Mouse (Mus musculus): ENCODE data around the gene Vcpkmt. TPM values are rescaled to one million over a fixed set of nuclear protein-coding genes. Genes with fewer than 3 reads are reported as not detected.
"Not testable (repeated sequence)": the region's sequence is repeated elsewhere in the genome, so short reads cannot be mapped to it uniquely, and the experiment has no call there.

The Vcpkmt gene
- 20.2 and 25.8 TPM in 2 replicates for polyA plus RNA-seq (2015; fragmentation: Nextera tagmentation; extraction: Ambion mirVana)

GRCm38 (mm10) chr12:69582613-69583269 lies at the start of gene Vcpkmt:
TSS of gene Vcpkmt (minus strand) at chr12:69583028.
- Histone ChIP-seq H3K4me1 (replicated peaks) (peaks cover 24% of the 10 kb centered on the region), H3K9me3 (no peaks in the 10 kb centered on the region), H3K4me3 (replicated peaks) (peak within 1 kb of the TSS; percentile 69), H3K27me3 (no peaks in the 10 kb centered on the region), H3K27ac (peak within 1 kb of the TSS; percentile 79), H3K4me2 (replicated peaks) (peak within 1 kb of the TSS; percentile 65), H3K36me3 (peaks cover 41% of the 10 kb centered on the region), H3K9ac (replicated peaks) (peak within 1 kb of the TSS; percentile 89)
- ATAC-seq = peak; percentile 99
- under 1% methylated on average over 56 of the region's 56 CpGs for WGBS

DNA sequence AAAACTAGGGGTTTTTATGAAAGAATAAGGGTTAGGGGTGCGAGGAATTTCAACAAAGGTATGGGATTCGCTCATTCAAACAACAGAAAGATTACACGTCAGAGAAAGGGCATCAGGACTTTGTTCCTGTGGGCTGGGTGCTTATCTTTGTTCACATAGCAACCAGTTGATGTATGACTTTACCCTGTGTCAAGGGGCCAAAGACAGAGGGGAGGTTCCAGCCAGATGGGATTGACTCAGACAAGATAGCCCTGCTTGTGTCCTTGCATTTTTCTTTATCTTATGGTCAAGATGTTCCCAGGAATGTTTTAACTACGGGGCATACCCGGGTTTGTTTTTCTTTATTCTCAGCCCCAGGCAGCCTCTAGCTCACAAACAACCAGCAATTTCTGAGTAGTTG lies 35.8 kb upstream of the Vcpkmt start:
- H3K4me1 ChIP-seq (replicated peaks); H3K27me3 ChIP-seq; H3K9me3 ChIP-seq; H3K4me3 ChIP-seq (replicated peaks); H3K4me2 ChIP-seq (replicated peaks); ATAC-seq; H3K9ac ChIP-seq (replicated peaks); H3K27ac ChIP-seq: not testable (repeated sequence)
- WGBS = 92% methylated on average over 5 of the region's 5 CpGs
- peaks cover 35% of the 10 kb centered on the region for H3K36me3 ChIP-seq

DNA sequence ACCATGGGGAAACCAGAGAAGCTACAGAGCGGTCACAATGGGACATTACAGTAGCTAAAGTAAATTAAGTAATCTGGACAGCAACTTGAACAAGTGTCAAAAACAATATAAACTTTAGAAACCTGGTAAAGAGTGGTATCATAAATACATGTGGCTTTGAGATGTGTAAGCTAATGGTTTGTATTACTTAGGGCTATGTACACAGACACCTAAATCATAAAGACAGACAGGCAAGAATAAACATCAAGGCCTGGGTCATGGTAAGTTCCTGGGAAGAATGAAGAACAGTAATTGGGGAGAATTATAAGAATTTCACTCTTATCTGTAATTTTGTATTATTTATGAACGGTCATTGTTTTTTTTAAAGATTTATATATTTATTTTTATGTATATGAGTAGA lies 21.5 kb upstream of the Vcpkmt start:
- Histone ChIP-seq H3K27me3 (no peaks in the 10 kb centered on the region), H3K4me3 (replicated peaks) (no peak overlapping the region), H3K9ac (replicated peaks) (no peak overlapping the region), H3K36me3 (peaks cover 35% of the 10 kb centered on the region), H3K9me3 (no peaks in the 10 kb centered on the region), H3K4me2 (replicated peaks) (no peak overlapping the region), H3K27ac (no peak overlapping the region), H3K4me1 (replicated peaks) (no peaks in the 10 kb centered on the region)
- 95% methylated on average over 2 of the region's 2 CpGs for WGBS
- ATAC-seq = no peak

GRCm38 (mm10) chr12:69597446-69597845 lies 14.6 kb upstream of the Vcpkmt start:
- Histone ChIP-seq H3K36me3 (peaks cover 22% of the 10 kb centered on the region), H3K27me3 (no peaks in the 10 kb centered on the region), H3K27ac (no peak overlapping the region), H3K9ac (replicated peaks) (no peak overlapping the region), H3K4me1 (replicated peaks) (no peaks in the 10 kb centered on the region), H3K4me2 (replicated peaks) (no peak overlapping the region), H3K4me3 (replicated peaks) (no peak overlapping the region), H3K9me3 (no peaks in the 10 kb centered on the region)
- 94% methylated on average over 4 of the region's 4 CpGs for WGBS
- no peak for ATAC-seq

DNA sequence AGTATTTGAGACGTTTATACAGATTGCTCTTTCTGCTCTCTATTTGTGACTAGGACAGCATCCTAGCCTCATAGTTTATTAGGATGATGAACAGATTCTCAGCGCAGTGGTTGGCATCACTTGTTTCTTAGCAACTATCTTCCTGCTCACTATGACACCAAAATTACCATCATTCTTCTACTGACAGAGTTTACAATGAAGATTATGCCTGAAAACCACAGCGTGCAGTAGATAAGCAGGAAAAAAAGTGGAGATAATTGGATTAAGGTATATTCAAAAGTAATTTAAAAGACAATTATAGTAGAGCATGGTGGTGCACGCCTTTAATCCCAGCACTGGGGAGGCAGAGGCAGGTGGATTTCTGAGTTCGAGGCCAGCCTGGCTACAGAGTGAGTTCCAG lies 10.3 kb upstream of the Vcpkmt start:
- H3K9me3 ChIP-seq = no peaks in the 10 kb centered on the region
- WGBS = 84% methylated on average over 5 of the region's 5 CpGs
- H3K4me2 ChIP-seq (replicated peaks) = no peak overlapping the region
- no peak overlapping the region for H3K27ac ChIP-seq
- peaks cover 34% of the 10 kb centered on the region for H3K36me3 ChIP-seq
- no peak for ATAC-seq
- no peak overlapping the region for H3K9ac ChIP-seq (replicated peaks)
- H3K4me3 ChIP-seq (replicated peaks) = no peak overlapping the region
- H3K4me1 ChIP-seq (replicated peaks) = no peaks in the 10 kb centered on the region
- H3K27me3 ChIP-seq = no peaks in the 10 kb centered on the region

DNA sequence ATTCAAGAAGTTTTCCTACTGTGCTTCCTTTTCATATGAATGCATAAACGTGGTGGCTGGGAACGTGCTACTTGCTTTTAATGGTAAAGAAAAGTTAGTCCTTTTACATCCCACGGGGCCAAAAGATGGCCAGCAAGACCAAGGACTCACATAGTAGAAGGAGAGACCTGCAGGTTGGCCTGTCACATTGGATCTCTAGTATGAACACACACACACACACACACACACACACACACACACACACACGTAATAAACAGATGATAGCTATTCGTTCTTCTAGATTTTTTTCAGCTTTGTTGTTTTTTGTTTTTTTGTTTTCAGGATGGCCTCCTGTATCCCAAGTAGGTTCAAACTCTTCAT lies 422 bp upstream of the Vcpkmt start:
- Histone ChIP-seq H3K9me3 (no peaks in the 10 kb centered on the region), H3K27me3 (no peaks in the 10 kb centered on the region), H3K27ac (peak overlapping the region; percentile 79), H3K36me3 (peaks cover 36% of the 10 kb centered on the region), H3K4me1 (replicated peaks) (peaks cover 24% of the 10 kb centered on the region), H3K9ac (replicated peaks) (peak overlapping the region; percentile 89), H3K4me2 (replicated peaks) (peak overlapping the region; percentile 65), H3K4me3 (replicated peaks) (peak overlapping the region; percentile 69)
- WGBS = 43% methylated on average over 5 of the region's 5 CpGs
- ATAC-seq = peak; percentile 46; the same call in 1 of the 2 replicates

DNA sequence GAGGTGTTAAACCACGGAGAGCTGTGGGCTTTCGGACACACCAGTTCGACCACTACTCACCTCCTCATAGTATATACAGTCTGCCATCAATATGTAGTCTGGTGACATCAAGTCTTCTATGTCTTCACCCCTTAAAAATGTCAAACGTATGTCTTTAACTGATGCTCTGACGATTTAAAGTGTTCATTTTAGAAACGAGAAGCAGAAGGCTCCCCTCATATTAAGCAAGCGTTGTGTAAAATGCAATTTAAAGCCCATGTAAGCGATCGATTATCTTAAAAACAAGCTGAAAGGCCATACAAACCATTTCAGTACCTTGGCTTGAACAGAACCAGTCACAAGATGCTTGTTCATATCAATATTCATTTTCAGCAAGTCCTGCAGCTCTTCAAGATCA lies 614 bp downstream of the Vcpkmt start:
- 33% methylated on average over 9 of the region's 9 CpGs for WGBS
- Histone ChIP-seq H3K9me3 (no peaks in the 10 kb centered on the region), H3K27me3 (no peaks in the 10 kb centered on the region), H3K4me3 (replicated peaks) (peak overlapping the region; percentile 69), H3K4me2 (replicated peaks) (peak overlapping the region; percentile 65), H3K9ac (replicated peaks) (peak overlapping the region; percentile 89), H3K4me1 (replicated peaks) (peaks cover 24% of the 10 kb centered on the region), H3K36me3 (peaks cover 44% of the 10 kb centered on the region), H3K27ac (peak overlapping the region; percentile 79)
- ATAC-seq = no peak

GRCm38 (mm10) chr12:69579623-69580022 lies 3.2 kb downstream of the Vcpkmt start:
- peaks cover 39% of the 10 kb centered on the region for H3K36me3 ChIP-seq
- H3K9ac ChIP-seq (replicated peaks) = no peak overlapping the region
- no peak overlapping the region for H3K4me3 ChIP-seq (replicated peaks)
- no peak overlapping the region for H3K27ac ChIP-seq
- no peak overlapping the region for H3K4me2 ChIP-seq (replicated peaks)
- H3K27me3 ChIP-seq = no peaks in the 10 kb centered on the region
- 97% methylated on average over 5 of the region's 5 CpGs for WGBS
- peaks cover 24% of the 10 kb centered on the region for H3K4me1 ChIP-seq (replicated peaks)
- no peaks in the 10 kb centered on the region for H3K9me3 ChIP-seq
- no peak for ATAC-seq

GRCm38 (mm10) chr12:69576120-69576627 lies 6.7 kb downstream of the Vcpkmt start:
- Histone ChIP-seq H3K4me3 (replicated peaks) (no peak overlapping the region), H3K4me2 (replicated peaks) (no peak overlapping the region), H3K36me3 (peaks cover 36% of the 10 kb centered on the region), H3K4me1 (replicated peaks) (peaks cover 6% of the 10 kb centered on the region), H3K9ac (replicated peaks) (no peak overlapping the region), H3K27ac (no peak overlapping the region), H3K27me3 (no peaks in the 10 kb centered on the region), H3K9me3 (no peaks in the 10 kb centered on the region)
- ATAC-seq = no peak
- 84% methylated on average over 9 of the region's 9 CpGs for WGBS

DNA sequence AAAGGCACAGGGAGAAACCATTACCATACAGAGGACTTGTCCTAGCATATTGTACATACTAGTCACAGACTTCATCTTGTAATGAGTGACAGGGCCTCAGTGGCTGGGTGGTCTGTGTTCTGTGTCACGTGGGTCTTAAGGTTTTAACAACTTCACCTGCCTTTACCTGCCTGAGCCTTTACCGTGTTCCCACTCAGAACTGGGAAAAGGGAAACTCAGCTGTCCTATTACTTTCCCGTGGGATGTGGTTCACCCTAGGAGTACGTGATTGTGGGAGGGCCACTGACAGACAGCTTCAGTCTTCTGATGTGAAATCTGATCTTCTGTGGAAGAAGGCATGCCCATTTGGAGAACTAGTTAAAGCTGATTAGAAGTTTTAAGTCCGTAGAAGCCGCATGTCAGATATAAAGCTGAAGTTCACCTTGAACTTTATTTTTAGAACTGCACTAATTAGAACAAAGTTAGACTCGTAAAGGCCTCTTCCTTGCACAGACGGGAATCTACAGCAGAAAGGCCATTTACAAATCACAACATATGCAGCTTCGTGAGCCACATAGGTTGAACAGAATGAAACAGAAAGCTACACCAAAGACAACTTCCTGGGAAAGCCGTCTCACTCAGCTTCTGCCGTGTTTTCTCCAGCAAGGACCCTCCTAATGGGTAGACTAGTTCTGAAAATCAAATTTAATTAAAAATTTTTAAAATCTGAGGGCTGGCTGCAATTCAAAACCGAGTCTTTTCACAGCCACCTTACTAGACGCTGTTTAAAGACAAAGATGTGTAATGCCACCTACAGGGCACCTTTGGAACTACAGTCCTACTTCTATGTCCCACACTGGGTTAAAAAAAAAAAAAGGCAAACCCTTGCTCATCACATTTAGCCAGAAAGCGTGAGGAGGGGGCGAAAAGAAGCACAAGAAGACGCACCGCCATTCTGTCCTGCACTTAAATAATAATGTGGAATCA lies 8.6 kb downstream of the Vcpkmt start:
- no peak overlapping the region for H3K9ac ChIP-seq (replicated peaks)
- H3K27ac ChIP-seq = no peak overlapping the region
- no peaks in the 10 kb centered on the region for H3K9me3 ChIP-seq
- no peaks in the 10 kb centered on the region for H3K4me1 ChIP-seq (replicated peaks)
- no peak overlapping the region for H3K4me3 ChIP-seq (replicated peaks)
- H3K36me3 ChIP-seq = peaks cover 29% of the 10 kb centered on the region
- peak; percentile 63 for ATAC-seq
- no peaks in the 10 kb centered on the region for H3K27me3 ChIP-seq
- WGBS = 29% methylated on average over 17 of the region's 17 CpGs
- H3K4me2 ChIP-seq (replicated peaks) = peak overlapping the region; percentile 39

GRCm38 (mm10) chr12:69573271-69573670 lies 9.6 kb downstream of the Vcpkmt start:
- H3K9ac ChIP-seq (replicated peaks) = no peak overlapping the region
- peaks cover 23% of the 10 kb centered on the region for H3K36me3 ChIP-seq
- H3K9me3 ChIP-seq = no peaks in the 10 kb centered on the region
- no peak for ATAC-seq
- H3K27ac ChIP-seq = no peak overlapping the region
- H3K4me1 ChIP-seq (replicated peaks) = no peaks in the 10 kb centered on the region
- WGBS = 91% methylated on average over 8 of the region's 8 CpGs
- H3K4me3 ChIP-seq (replicated peaks) = no peak overlapping the region
- no peaks in the 10 kb centered on the region for H3K27me3 ChIP-seq
- no peak overlapping the region for H3K4me2 ChIP-seq (replicated peaks)

- WGBS = 93% methylated on average over 3 of the region's 3 CpGs
- H3K4me1 ChIP-seq (replicated peaks) = no peaks in the 10 kb centered on the region
- H3K9ac ChIP-seq (replicated peaks) = no peak overlapping the region
- H3K27ac ChIP-seq = no peak overlapping the region
- no peak for ATAC-seq
- no peaks in the 10 kb centered on the region for H3K9me3 ChIP-seq
- no peak overlapping the region for H3K4me3 ChIP-seq (replicated peaks)
- H3K4me2 ChIP-seq (replicated peaks) = no peak overlapping the region
- no peaks in the 10 kb centered on the region for H3K27me3 ChIP-seq
- no peaks in the 10 kb centered on the region for H3K36me3 ChIP-seq
Observed at GRCm38 (mm10) chr12:69569926-69570325, 12.9 kb downstream of the Vcpkmt start.

All from midbrain, embryonic 13.5 days (tissue).